Mouse (Mus musculus) heart, embryonic 11.5 days (tissue): ENCODE results near the gene Gm4131. TPM values are rescaled to one million over a fixed set of nuclear protein-coding genes. Genes with fewer than 3 reads are reported as not detected.
A peak's percentile ranks its signal among the peaks of the same experiment; 100 is the strongest.

Source experiments
- ATAC-seq: fragments of 200-750 bp; cut with Nextera tagmentation; replicated peaks from 2 replicates; pipeline ENCODE4 v1.8.0; 2017; ENCODE audit warnings: moderate library complexity; ENCODE audit not compliant: insufficient number of reproducible peaks, low FRiP score, low TSS enrichment
- H3K27ac ChIP-seq: fragments of 300-500 bp; sonication (generic); 2 replicates; pipeline ENCODE4 v1.5.1; 2014; ENCODE audit warnings: mild to moderate bottlenecking, low read depth, low read length
- H3K27me3 ChIP-seq: fragments of 300-500 bp; sonication (generic); 2 replicates; pipeline ENCODE4 v1.6.1; 2014; ENCODE audit warnings: mild to moderate bottlenecking, low read length, mixed read lengths; ENCODE audit not compliant: control insufficient read depth, insufficient read depth
- H3K36me3 ChIP-seq: fragments of 300-500 bp; sonication (generic); 2 replicates; pipeline ENCODE4 v1.6.1; 2014; ENCODE audit warnings: mild to moderate bottlenecking, low read length, moderate library complexity, mixed read lengths; ENCODE audit not compliant: control insufficient read depth, insufficient read depth
- H3K4me1 ChIP-seq: fragments of 300-500 bp; sonication (generic); 2 replicates; pipeline ENCODE4 v1.6.1; 2014; ENCODE audit warnings: low read length; ENCODE audit not compliant: control insufficient read depth, insufficient read depth
- H3K4me2 ChIP-seq: fragments of 300-500 bp; sonication (generic); 2 replicates; pipeline ENCODE4 v1.6.1; 2014; ENCODE audit warnings: mild to moderate bottlenecking, moderate library complexity
- H3K4me3 ChIP-seq: fragments of 300-500 bp; sonication (generic); 2 replicates; pipeline ENCODE4 v1.5.1; 2014; ENCODE audit warnings: low read depth, low read length
- H3K9ac ChIP-seq: fragments of 300-500 bp; sonication (generic); 2 replicates; pipeline ENCODE4 v1.6.1; 2014; ENCODE audit warnings: mild to moderate bottlenecking, low read depth, low read length, moderate library complexity
- H3K9me3 ChIP-seq: fragments of 300-500 bp; sonication (generic); replicated peaks from 2 replicates; pipeline ENCODE4 v1.6.1; 2016; ENCODE audit warnings: low read length; ENCODE audit not compliant: control insufficient read depth
- WGBS: fragments of 180-500 bp; shearing (Covaris S2); extraction: QIAGEN DNeasy Blood & Tissue Kit; methylation state at CpG from one replicate; pipeline ENCODE4 v1.1.7; 2014; ENCODE audit not compliant: insufficient replicate concordance; 5-methylcytosine and 5-hydroxymethylcytosine counted together
- polyA plus RNA-seq: library from polyadenylated mRNA; unstranded; fragments of >200 nt; fragmentation: Nextera tagmentation; extraction: Ambion mirVana; gene quantifications from 2 replicates; pipeline ENCODE4 v1.2.1, GENCODE M21; 2014

Gene Gm4131
- polyA plus RNA-seq, 1 experiment from 2014 or later, result not detected

DNA sequence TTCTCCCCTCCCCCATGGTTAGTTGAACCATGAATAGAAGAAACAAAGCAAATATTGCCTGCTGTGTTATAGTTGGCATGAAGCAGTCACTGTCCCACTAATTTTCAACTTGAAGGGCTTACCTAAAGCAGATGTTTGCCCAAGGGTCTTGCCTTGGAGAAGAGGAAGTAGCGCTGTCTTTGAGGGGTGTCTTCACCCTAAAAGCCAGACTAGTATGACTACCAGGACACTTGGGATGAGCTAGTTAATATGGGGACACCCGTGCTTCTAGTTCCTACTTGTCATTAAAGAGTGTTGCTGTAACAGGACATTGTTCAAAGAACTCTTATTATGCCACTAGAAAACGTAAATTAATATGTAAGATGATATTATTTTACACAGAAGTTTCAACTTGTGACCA is 9.6 kb downstream of the Gm4131 start:
- Histone ChIP-seq H3K36me3 (no peaks in the 10 kb centered on the region), H3K27ac (no peak overlapping the region), H3K4me3 (no peak overlapping the region), H3K4me2 (no peak overlapping the region), H3K9ac (no peak overlapping the region), H3K27me3 (peaks cover 15% of the 10 kb centered on the region), H3K4me1 (peaks cover 7% of the 10 kb centered on the region; the same call in 1 of the 2 replicates), H3K9me3 (no peaks in the 10 kb centered on the region)
- 81% methylated on average over 3 of the region's 3 CpGs for WGBS
- ATAC-seq, result no peak

- ATAC-seq, result 0 out of 2 replicates have a peak, but pooled peaks have one; percentile 3
- Histone ChIP-seq H3K9ac (peak overlapping the region; percentile 70), H3K4me2 (peak overlapping the region; percentile 94), H3K27ac (no peak overlapping the region), H3K9me3 (no peaks in the 10 kb centered on the region), H3K4me1 (peaks cover 7% of the 10 kb centered on the region; the same call in 1 of the 2 replicates), H3K4me3 (peak overlapping the region; percentile 58), H3K27me3 (peaks cover 15% of the 10 kb centered on the region), H3K36me3 (no peaks in the 10 kb centered on the region)
- WGBS, result 9% methylated on average over 36 of the region's 38 CpGs
These were observed 10.6 kb downstream of the Gm4131 start for GRCm38 (mm10) chr14:62555840-62556810.

GRCm38 (mm10) chr14:62555309-62555829 is 11.4 kb downstream of the Gm4131 start, which contains the start of gene Fam124a:
Gene Fam124a (plus strand): TSS chr14:62555737.
- Histone ChIP-seq H3K4me1 (peaks cover 7% of the 10 kb centered on the region; the same call in 1 of the 2 replicates), H3K4me2 (peak within 1 kb of the TSS; percentile 94), H3K9me3 (no peaks in the 10 kb centered on the region), H3K9ac (peak within 1 kb of the TSS; percentile 70), H3K4me3 (peak within 1 kb of the TSS; percentile 58), H3K27me3 (peaks cover 15% of the 10 kb centered on the region), H3K27ac (no peak within 1 kb of the TSS), H3K36me3 (no peaks in the 10 kb centered on the region)
- under 1% methylated on average over 50 of the region's 51 CpGs for WGBS
- peak; percentile 77 for ATAC-seq

- Histone ChIP-seq H3K27me3 (peaks cover 15% of the 10 kb centered on the region), H3K9ac (no peak overlapping the region), H3K9me3 (no peaks in the 10 kb centered on the region), H3K4me1 (peaks cover 7% of the 10 kb centered on the region; the same call in 1 of the 2 replicates), H3K27ac (no peak overlapping the region), H3K36me3 (no peaks in the 10 kb centered on the region), H3K4me3 (no peak overlapping the region), H3K4me2 (no peak overlapping the region)
- 78% methylated on average over 5 of the region's 5 CpGs for WGBS
- ATAC-seq, result no peak
These were observed 12.9 kb downstream of the Gm4131 start for GRCm38 (mm10) chr14:62553786-62554185.

GRCm38 (mm10) chr14:62552771-62553170 is 13.9 kb downstream of the Gm4131 start:
- peaks cover 7% of the 10 kb centered on the region; the same call in 1 of the 2 replicates for H3K4me1 ChIP-seq
- no peak for ATAC-seq
- no peak overlapping the region for H3K9ac ChIP-seq
- H3K4me2 ChIP-seq, result no peak overlapping the region
- H3K9me3 ChIP-seq, result no peaks in the 10 kb centered on the region
- no peak overlapping the region for H3K4me3 ChIP-seq
- H3K36me3 ChIP-seq, result no peaks in the 10 kb centered on the region
- no peak overlapping the region for H3K27ac ChIP-seq
- WGBS, result 81% methylated on average over 4 of the region's 4 CpGs
- H3K27me3 ChIP-seq, result peaks cover 15% of the 10 kb centered on the region

GRCm38 (mm10) chr14:62550121-62550520 is 16.6 kb downstream of the Gm4131 start:
- H3K27me3 ChIP-seq, result no peaks in the 10 kb centered on the region
- H3K36me3 ChIP-seq, result no peaks in the 10 kb centered on the region
- H3K4me2 ChIP-seq, result no peak overlapping the region
- no peaks in the 10 kb centered on the region for H3K9me3 ChIP-seq
- H3K9ac ChIP-seq, result no peak overlapping the region
- no peak for ATAC-seq
- 20% methylated on average over 4 of the region's 4 CpGs for WGBS
- no peak overlapping the region for H3K4me3 ChIP-seq
- no peaks in the 10 kb centered on the region for H3K4me1 ChIP-seq
- no peak overlapping the region for H3K27ac ChIP-seq

DNA sequence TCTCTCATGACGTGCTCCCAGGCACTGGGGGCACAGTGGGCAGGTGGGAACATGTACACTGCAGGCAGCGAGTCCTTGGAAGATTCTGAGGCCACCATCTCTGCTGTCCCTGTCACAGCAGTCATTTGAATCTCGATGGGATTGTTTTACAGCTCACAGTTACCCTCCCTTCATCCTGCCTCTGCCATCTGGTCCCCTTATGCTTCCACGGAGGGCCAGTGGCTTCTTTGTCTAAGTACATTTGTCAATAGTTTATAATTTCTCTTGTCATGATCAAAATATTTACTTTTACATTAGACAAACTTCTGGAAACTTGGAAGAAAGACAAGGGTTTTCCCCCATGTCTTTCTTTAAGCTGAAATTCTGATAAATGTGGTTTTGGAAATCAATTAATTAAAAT is 20.0 kb downstream of the Gm4131 start:
- ATAC-seq, result no peak
- Histone ChIP-seq H3K9ac (no peak overlapping the region), H3K9me3 (no peaks in the 10 kb centered on the region), H3K4me1 (no peaks in the 10 kb centered on the region), H3K27me3 (no peaks in the 10 kb centered on the region), H3K4me2 (no peak overlapping the region), H3K36me3 (no peaks in the 10 kb centered on the region), H3K27ac (no peak overlapping the region), H3K4me3 (no peak overlapping the region)
- 55% methylated on average over 4 of the region's 4 CpGs for WGBS

DNA sequence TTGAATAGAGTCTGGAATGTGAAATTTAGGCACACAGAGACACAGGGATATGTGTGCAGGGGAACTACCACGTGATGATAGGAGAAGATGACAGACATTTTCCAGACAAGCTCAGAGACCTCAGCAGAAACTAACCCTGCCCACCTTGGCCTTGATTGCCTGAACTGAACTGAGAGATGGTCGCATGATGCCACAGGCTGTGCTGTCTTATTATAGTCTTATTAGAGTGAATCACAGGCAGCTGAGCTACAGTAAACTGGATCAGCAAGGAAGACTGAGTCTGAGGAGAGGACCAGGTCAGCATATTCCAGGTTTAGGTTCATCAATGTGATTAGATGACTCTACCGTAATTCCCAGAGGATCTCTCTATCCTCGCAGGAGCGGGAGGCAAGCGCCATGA is 20.4 kb downstream of the Gm4131 start:
- no peaks in the 10 kb centered on the region for H3K27me3 ChIP-seq
- WGBS, result 72% methylated on average over 6 of the region's 6 CpGs
- H3K4me2 ChIP-seq, result no peak overlapping the region
- no peak overlapping the region for H3K4me3 ChIP-seq
- H3K9ac ChIP-seq, result no peak overlapping the region
- H3K9me3 ChIP-seq, result no peaks in the 10 kb centered on the region
- H3K36me3 ChIP-seq, result no peaks in the 10 kb centered on the region
- no peaks in the 10 kb centered on the region for H3K4me1 ChIP-seq
- no peak overlapping the region for H3K27ac ChIP-seq
- ATAC-seq, result no peak
